Mouse (Mus musculus) midbrain, embryonic 14.5 days (tissue): ENCODE results near the gene Izumo4. TPM values are rescaled to one million over a fixed set of nuclear protein-coding genes. Genes with fewer than 3 reads are reported as not detected.

ENCODE experiments used
- ATAC-seq: fragments of 200-750 bp; cut with Nextera tagmentation; 2 replicates; pipeline ENCODE4 v1.8.0; 2017; ENCODE audit warnings: moderate number of reproducible peaks, moderate library complexity; ENCODE audit not compliant: low FRiP score, low TSS enrichment
- DNase-seq: peaks from one replicate; pipeline ENCODE4 v3.0.0-alpha.2; 2015
- H3K27ac ChIP-seq: fragments of 300-500 bp; sonication (generic); replicated peaks from 2 replicates; pipeline ENCODE4 v1.5.1; 2014; ENCODE audit warnings: mild to moderate bottlenecking, low read depth, low read length, moderate library complexity
- H3K27me3 ChIP-seq: fragments of 300-500 bp; sonication (generic); 2 replicates; pipeline ENCODE4 v1.6.1; 2014; ENCODE audit warnings: low read length, control low read depth, mixed read lengths; ENCODE audit not compliant: control insufficient read depth, insufficient read depth
- H3K36me3 ChIP-seq: fragments of 300-500 bp; sonication (generic); 2 replicates; pipeline ENCODE4 v1.6.1; 2014; ENCODE audit warnings: low read length, control low read depth; ENCODE audit not compliant: control insufficient read depth, insufficient read depth
- H3K4me1 ChIP-seq: fragments of 300-500 bp; sonication (generic); 2 replicates; pipeline ENCODE4 v1.6.1; 2014; ENCODE audit warnings: mild to moderate bottlenecking, antibody characterized with exemption, low read length, control low read depth; ENCODE audit not compliant: control insufficient read depth, insufficient read depth
- H3K4me2 ChIP-seq: fragments of 300-500 bp; sonication (generic); 2 replicates; pipeline ENCODE4 v1.6.1; 2014; ENCODE audit warnings: mild to moderate bottlenecking, low read length, moderate library complexity
- H3K4me3 ChIP-seq: fragments of 300-500 bp; sonication (generic); replicated peaks from 2 replicates; pipeline ENCODE4 v1.5.1; 2014; ENCODE audit warnings: low read depth, low read length
- H3K9ac ChIP-seq: fragments of 300-500 bp; sonication (generic); replicated peaks from 2 replicates; pipeline ENCODE4 v1.6.1; 2014; ENCODE audit warnings: mild to moderate bottlenecking, low read length, moderate library complexity
- H3K9me3 ChIP-seq: fragments of 300-500 bp; sonication (generic); 2 replicates; pipeline ENCODE4 v1.6.1; 2016; ENCODE audit warnings: low read length, control low read depth, mixed read lengths; ENCODE audit not compliant: control insufficient read depth
- WGBS: fragments of 180-500 bp; shearing (Covaris S2); extraction: QIAGEN DNeasy Blood & Tissue Kit; methylation state at CpG from one replicate; pipeline ENCODE4 v1.1.7; 2014; 5-methylcytosine and 5-hydroxymethylcytosine counted together
- polyA plus RNA-seq: library from polyadenylated mRNA; unstranded; fragments of >200 nt; fragmentation: Nextera tagmentation; extraction: Ambion mirVana; gene quantifications from 2 replicates; pipeline ENCODE4 v1.2.1, GENCODE M21; 2014

The Izumo4 gene
- polyA plus RNA-seq, 1 experiment from 2014 or later: 22.4 TPM

- Histone ChIP-seq H3K4me2 (no peak overlapping the region), H3K4me1 (peaks cover 25% of the 10 kb centered on the region), H3K9me3 (no peaks in the 10 kb centered on the region), H3K36me3 (peaks cover 11% of the 10 kb centered on the region), H3K27me3 (no peaks in the 10 kb centered on the region), H3K9ac (no peak overlapping the region), H3K4me3 (no peak overlapping the region), H3K27ac (peak overlapping the region; percentile 97; the same call in 1 of the 2 replicates)
- DNase-seq (no peak), ATAC-seq (no peak)
- WGBS: 48% methylated on average over 9 of the region's 9 CpGs
Measured at GRCm38 (mm10) chr10:80679556-80680259, 22.3 kb upstream of the Izumo4 start.

DNA sequence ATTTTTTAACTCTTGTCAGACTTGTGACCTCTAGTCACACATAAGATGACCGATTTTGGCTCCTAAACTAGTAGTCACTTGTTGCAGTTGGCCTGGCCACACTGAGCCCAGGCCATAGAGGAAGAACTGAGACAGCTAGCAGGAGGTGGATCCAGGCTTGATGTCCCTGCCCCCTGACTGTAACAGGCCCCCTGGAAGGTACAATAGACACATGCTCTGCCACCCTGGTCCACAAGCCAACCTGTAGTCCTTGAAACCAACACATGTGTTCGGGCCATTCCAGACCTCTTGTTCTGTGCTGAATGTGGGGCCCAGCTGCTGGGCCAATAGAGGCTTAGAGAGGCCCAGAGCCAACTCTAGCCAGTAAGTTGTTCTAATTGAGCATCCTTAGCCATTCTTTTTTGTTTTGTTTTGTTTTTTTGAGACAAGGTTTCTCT lies 21.7 kb upstream of the Izumo4 start:
- no peaks in the 10 kb centered on the region for H3K9me3 ChIP-seq
- peaks cover 19% of the 10 kb centered on the region for H3K4me1 ChIP-seq
- WGBS: 71% methylated on average over 2 of the region's 2 CpGs
- ATAC-seq (no peak), DNase-seq (no peak)
- no peak overlapping the region for H3K9ac ChIP-seq
- H3K4me2 ChIP-seq: no peak overlapping the region
- H3K27ac ChIP-seq: no peak overlapping the region
- H3K36me3 ChIP-seq: peaks cover 16% of the 10 kb centered on the region
- H3K27me3 ChIP-seq: no peaks in the 10 kb centered on the region
- H3K4me3 ChIP-seq: no peak overlapping the region

DNA sequence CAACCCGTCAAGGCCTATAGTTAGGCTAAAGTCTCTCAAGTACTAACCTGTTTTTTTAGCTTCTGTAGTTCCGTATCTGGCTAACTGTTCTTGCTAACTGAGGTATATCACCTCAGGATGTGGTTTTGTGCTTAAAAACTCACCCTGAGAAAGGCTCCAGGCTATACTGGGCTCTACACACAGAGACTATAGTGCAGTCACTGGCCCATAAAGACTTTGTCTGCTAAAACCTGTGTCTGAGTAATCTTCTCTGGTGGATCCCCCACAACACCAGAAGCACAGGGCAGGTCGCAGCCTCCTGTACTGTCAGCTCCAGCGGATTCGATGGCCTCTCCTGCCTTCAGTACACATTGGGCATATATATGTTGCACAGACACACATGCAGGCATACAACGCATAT lies 20.0 kb upstream of the Izumo4 start:
- no peak overlapping the region for H3K27ac ChIP-seq
- no peak overlapping the region for H3K4me3 ChIP-seq
- peaks cover 33% of the 10 kb centered on the region for H3K36me3 ChIP-seq
- no peak for ATAC-seq
- DNase-seq: no peak
- H3K9me3 ChIP-seq: no peaks in the 10 kb centered on the region
- WGBS: 95% methylated on average over 6 of the region's 6 CpGs
- peaks cover 15% of the 10 kb centered on the region for H3K4me1 ChIP-seq
- no peaks in the 10 kb centered on the region for H3K27me3 ChIP-seq
- no peak overlapping the region for H3K9ac ChIP-seq
- H3K4me2 ChIP-seq: no peak overlapping the region

DNA sequence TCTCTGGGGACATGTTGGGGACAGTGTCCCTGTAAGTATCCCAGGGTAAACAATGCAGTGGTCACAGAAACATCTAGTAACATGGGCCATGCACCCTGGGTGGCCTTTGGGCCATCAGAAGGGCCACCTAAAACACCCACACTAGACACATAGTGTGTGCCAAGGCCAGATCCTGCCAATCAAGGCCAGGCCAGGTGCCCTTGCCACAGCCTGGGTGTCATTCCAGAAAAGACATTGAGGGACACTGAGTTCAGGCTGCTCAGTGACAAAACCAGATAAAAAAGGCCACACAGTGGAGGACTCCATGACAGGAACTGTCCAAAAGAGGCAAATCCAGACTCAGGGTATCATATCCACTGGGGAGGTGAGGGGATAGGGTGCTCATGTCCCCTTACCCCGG lies 18.3 kb upstream of the Izumo4 start:
- no peaks in the 10 kb centered on the region for H3K9me3 ChIP-seq
- H3K4me1 ChIP-seq: no peaks in the 10 kb centered on the region
- 89% methylated on average over 1 of the region's 1 CpGs for WGBS
- no peak overlapping the region for H3K27ac ChIP-seq
- H3K9ac ChIP-seq: no peak overlapping the region
- DNase-seq (no peak), ATAC-seq (no peak)
- H3K4me3 ChIP-seq: no peak overlapping the region
- peaks cover 42% of the 10 kb centered on the region for H3K36me3 ChIP-seq
- H3K27me3 ChIP-seq: no peaks in the 10 kb centered on the region
- H3K4me2 ChIP-seq: no peak overlapping the region

- no peak overlapping the region for H3K27ac ChIP-seq
- H3K4me1 ChIP-seq: no peaks in the 10 kb centered on the region
- H3K27me3 ChIP-seq: no peaks in the 10 kb centered on the region
- H3K9ac ChIP-seq: no peak overlapping the region
- no peak overlapping the region for H3K4me3 ChIP-seq
- ATAC-seq (no peak), DNase-seq (peak; percentile 58)
- no peak overlapping the region for H3K4me2 ChIP-seq
- peaks cover 45% of the 10 kb centered on the region for H3K36me3 ChIP-seq
- WGBS: 64% methylated on average over 6 of the region's 6 CpGs
- H3K9me3 ChIP-seq: no peaks in the 10 kb centered on the region
Measured at GRCm38 (mm10) chr10:80684214-80684613, 17.8 kb upstream of the Izumo4 start.

- Histone ChIP-seq H3K36me3 (peaks cover 53% of the 10 kb centered on the region), H3K4me2 (no peak overlapping the region), H3K4me1 (no peaks in the 10 kb centered on the region), H3K27me3 (no peaks in the 10 kb centered on the region), H3K9me3 (no peaks in the 10 kb centered on the region), H3K4me3 (no peak overlapping the region), H3K27ac (no peak overlapping the region), H3K9ac (no peak overlapping the region)
- DNase-seq (no peak), ATAC-seq (no peak)
- 88% methylated on average over 4 of the region's 4 CpGs for WGBS
Measured at GRCm38 (mm10) chr10:80684984-80685383, 17.0 kb upstream of the Izumo4 start.

DNA sequence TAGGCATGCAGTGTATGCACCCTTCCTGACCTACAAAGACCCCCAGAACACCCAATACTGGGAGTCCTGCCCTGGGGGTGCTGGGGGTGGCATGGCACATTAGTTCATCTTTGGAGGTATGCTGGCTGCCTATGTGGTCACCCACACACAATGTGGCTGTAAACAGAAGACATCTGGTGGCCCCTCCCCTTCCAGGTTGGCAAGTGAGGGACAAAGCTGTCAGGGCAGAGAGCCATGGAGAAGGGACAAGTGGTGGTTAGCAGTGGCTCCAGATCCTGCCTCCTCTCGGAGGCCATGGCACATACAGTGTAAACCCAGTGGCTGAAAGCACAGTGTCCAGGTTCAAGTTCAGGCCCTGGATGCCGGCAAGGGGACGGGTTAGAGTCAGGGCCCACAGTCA lies 15.4 kb upstream of the Izumo4 start:
- WGBS: 96% methylated on average over 3 of the region's 3 CpGs
- no peaks in the 10 kb centered on the region for H3K4me1 ChIP-seq
- no peaks in the 10 kb centered on the region for H3K9me3 ChIP-seq
- DNase-seq (no peak), ATAC-seq (no peak)
- no peak overlapping the region for H3K4me3 ChIP-seq
- no peak overlapping the region for H3K4me2 ChIP-seq
- peaks cover 69% of the 10 kb centered on the region for H3K36me3 ChIP-seq
- H3K27ac ChIP-seq: no peak overlapping the region
- no peaks in the 10 kb centered on the region for H3K27me3 ChIP-seq
- H3K9ac ChIP-seq: no peak overlapping the region

DNA sequence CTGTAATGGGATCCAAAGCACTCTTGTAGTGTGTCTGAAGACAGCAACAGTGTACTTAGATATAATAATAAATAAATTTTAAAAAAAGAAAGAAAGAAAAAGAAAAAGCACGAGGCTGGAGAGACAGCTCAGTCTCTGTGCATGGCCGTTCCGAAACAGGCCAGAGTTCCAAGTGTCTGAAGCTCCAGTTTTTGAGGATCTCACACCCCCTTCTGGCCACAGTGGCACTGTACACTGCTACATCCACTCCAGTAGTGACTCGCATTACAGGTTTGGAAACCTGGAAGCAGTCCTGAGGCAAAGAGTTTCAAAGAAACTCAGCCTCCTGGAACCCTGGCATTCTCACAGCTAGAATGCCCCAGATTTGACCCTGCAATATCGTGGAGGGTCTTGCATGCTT lies 14.1 kb upstream of the Izumo4 start:
- H3K36me3 ChIP-seq: peaks cover 74% of the 10 kb centered on the region
- no peaks in the 10 kb centered on the region for H3K4me1 ChIP-seq
- H3K4me3 ChIP-seq: no peak overlapping the region
- H3K9me3 ChIP-seq: no peaks in the 10 kb centered on the region
- DNase-seq (peak; percentile 80), ATAC-seq (no peak)
- WGBS: 49% methylated on average over 5 of the region's 5 CpGs
- H3K27me3 ChIP-seq: no peaks in the 10 kb centered on the region
- H3K9ac ChIP-seq: no peak overlapping the region
- no peak overlapping the region for H3K4me2 ChIP-seq
- no peak overlapping the region for H3K27ac ChIP-seq
